14 mouse cellular contexts compared by ENCODE assay signal in the genomic region with DNA sequence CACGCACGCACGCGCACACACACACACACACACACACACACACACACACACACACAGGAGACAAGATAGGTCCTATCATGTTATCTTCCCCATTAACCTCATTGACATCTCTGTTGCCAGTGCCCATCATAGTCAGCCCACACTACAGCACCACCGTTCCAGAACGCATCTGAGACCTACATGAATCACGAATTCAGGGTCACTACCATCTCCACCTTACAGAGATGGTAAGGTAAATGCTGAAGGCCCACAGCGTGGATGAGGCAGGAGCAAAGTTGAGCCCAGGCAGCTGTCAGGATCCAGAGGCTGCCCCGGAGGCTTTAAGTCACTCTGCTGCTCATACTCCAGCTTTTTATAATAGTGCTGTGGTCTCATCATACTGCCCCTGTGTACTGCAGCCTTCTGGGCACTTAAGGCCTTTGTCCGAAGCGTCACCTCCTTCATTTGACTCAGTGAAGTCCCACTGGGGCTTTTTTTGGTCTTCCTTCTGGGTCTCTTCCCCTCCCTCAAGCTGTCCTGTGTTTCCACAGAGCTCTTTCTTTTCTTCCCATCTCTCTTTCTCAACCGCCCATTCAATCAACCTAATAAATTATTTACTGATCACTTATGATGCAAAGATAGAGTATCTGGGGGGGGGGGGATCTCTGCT. TPM values are rescaled to one million over a fixed set of nuclear protein-coding genes. Genes with fewer than 3 reads are reported as not detected.
DNase-seq lines count a peak whose midpoint lies in the region; ATAC-seq and TF ChIP-seq lines count a peak whose summit lies in the region.
"Had no signal": no experiment of that assay in that cellular context is flagged by ENCODE, and none has a peak within 500 bp of the region (broad histone marks: within the 10 kb centered on the region; RNA-seq: fewer than 3 reads in every experiment).

No protein-coding gene starts in this region.

- no peaks in the 10 kb centered on the region for H3K9me3 ChIP-seq in heart, embryonic 16.5 days (replicated peaks; ENCODE audit: control insufficient read depth, low read length)
- H3K9me3 ChIP-seq in liver, postnatal 0 days (ENCODE audit: low read length), result no peaks in the 10 kb centered on the region
- H3K9me3 ChIP-seq: forebrain, embryonic 13.5 days; stomach, embryonic 15.5 days had no signal

- H3K27ac ChIP-seq in heart, embryonic 16.5 days (ENCODE audit: low read length), result no peak overlapping the region
- H3K27ac ChIP-seq in spleen, adult 2 months (ENCODE audit: insufficient read depth, low read length), result peak overlapping the region; percentile 50; the same call in 1 of the 2 replicates
- H3K27ac ChIP-seq in liver, postnatal 0 days (ENCODE audit: low read depth), result no peak overlapping the region
- H3K27ac ChIP-seq: forebrain, embryonic 13.5 days; stomach, embryonic 15.5 days had no signal

- H3K4me3 ChIP-seq in heart, embryonic 16.5 days (ENCODE audit: low read length), result no peak overlapping the region
- H3K4me3 ChIP-seq in spleen, adult 2 months (ENCODE audit: extremely low read depth, insufficient read depth, insufficient read length), result no peak overlapping the region
- no peak overlapping the region for H3K4me3 ChIP-seq in liver, postnatal 0 days (ENCODE audit: low read depth, low read length)
- H3K4me3 ChIP-seq: forebrain, embryonic 13.5 days; stomach, embryonic 15.5 days had no signal

- no peak for TF ChIP-seq POLR2A in spleen, adult 2 months (IDR thresholded peaks at IDR 0.05; ENCODE audit: low read depth, low read length)

- ATAC-seq in heart, embryonic 16.5 days (replicated peaks; ENCODE audit: extremely low read depth, insufficient read depth, low FRiP score), result no peak
- ATAC-seq in liver, postnatal 0 days, result no peak
- ATAC-seq: forebrain, embryonic 13.5 days had no signal

- no peaks in the 10 kb centered on the region for H3K36me3 ChIP-seq in heart, embryonic 16.5 days (ENCODE audit: control insufficient read depth, insufficient read depth)
- H3K36me3 ChIP-seq in spleen, adult 2 months (ENCODE audit: control insufficient read depth, insufficient read depth, low read length), result no peaks in the 10 kb centered on the region
- H3K36me3 ChIP-seq in liver, postnatal 0 days (replicated peaks; ENCODE audit: insufficient read depth, low read length), result no peaks in the 10 kb centered on the region
- H3K36me3 ChIP-seq: stomach, embryonic 15.5 days had no signal

- H3K27me3 ChIP-seq in heart, embryonic 16.5 days (ENCODE audit: control insufficient read depth, insufficient read depth, low read length), result no peaks in the 10 kb centered on the region
- H3K27me3 ChIP-seq in spleen, adult 2 months (ENCODE audit: control insufficient read depth, insufficient read depth, low read length), result no peaks in the 10 kb centered on the region
- H3K27me3 ChIP-seq in liver, postnatal 0 days (ENCODE audit: insufficient read depth, low read length), result no peaks in the 10 kb centered on the region
- H3K27me3 ChIP-seq: forebrain, embryonic 13.5 days; stomach, embryonic 15.5 days had no signal

- WGBS in heart, embryonic 16.5 days, result 84% methylated on average over 12 of the region's 12 CpGs
- 81% methylated on average over 12 of the region's 12 CpGs for WGBS in spleen, adult 2 months
- WGBS in liver, postnatal 0 days (ENCODE audit: insufficient replicate concordance), result 82% methylated on average over 12 of the region's 12 CpGs

- no peak for TF ChIP-seq CTCF in spleen, adult 2 months (IDR thresholded peaks at IDR 0.05; ENCODE audit: extremely low read depth, insufficient read depth, insufficient read length, insufficient replicate concordance)
- TF ChIP-seq CTCF in liver, postnatal 0 days (IDR thresholded peaks at IDR 0.05; ENCODE audit: low read depth), result no peak

- TF ChIP-seq EP300 in liver, postnatal 0 days (IDR thresholded peaks at IDR 0.05; ENCODE audit: low read depth), result no peak

- H3K4me2 ChIP-seq in heart, embryonic 16.5 days (ENCODE audit: low read depth, low read length), result 0 out of 2 replicates have a peak overlapping the region, but pooled peaks have one; percentile 47
- peak overlapping the region; percentile 59; the same call in 1 of the 2 replicates for H3K4me2 ChIP-seq in liver, postnatal 0 days (ENCODE audit: low read depth, low read length)

- no peak overlapping the region for H3K9ac ChIP-seq in heart, embryonic 16.5 days (ENCODE audit: low read length)
- no peak overlapping the region for H3K9ac ChIP-seq in liver, postnatal 0 days (replicated peaks)
- H3K9ac ChIP-seq: forebrain, embryonic 13.5 days; stomach, embryonic 15.5 days had no signal

- DNase-seq in heart, postnatal 14 days, result no peak
- DNase-seq in spleen, adult 2 months (ENCODE audit: low read depth in 1 of 2, low spot score in 2 of 2), result no peak
- DNase-seq in spleen, adult 12 weeks (ENCODE audit: low spot score), result no peak
- no peak for DNase-seq in liver, postnatal 0 days
- no peak for DNase-seq in thymus, postnatal 14 days
- no peak for DNase-seq in embryo, embryonic 10.5 days (ENCODE audit: low spot score)
- no peak for DNase-seq in thymus, adult 18-20 months
- DNase-seq: adrenal gland, adult 8-10 months; gastrocnemius, postnatal 25 days; kidney, adult 11 months; right cerebral cortex, postnatal 25 days had no signal

- intact Hi-C loops in heart, postnatal 14 days (cut with DNase I), result no loop called here

- peaks cover 15% of the 10 kb centered on the region for H3K4me1 ChIP-seq in heart, embryonic 16.5 days (ENCODE audit: control insufficient read depth, insufficient read depth, low read length)
- peaks cover 13% of the 10 kb centered on the region; the same call in 1 of the 2 replicates for H3K4me1 ChIP-seq in spleen, adult 2 months (ENCODE audit: control insufficient read depth, insufficient read depth, insufficient read length)
- peaks cover 9% of the 10 kb centered on the region; the same call in 1 of the 2 replicates for H3K4me1 ChIP-seq in liver, postnatal 0 days (ENCODE audit: insufficient read depth)

RNA-seq across cellular contexts. Expression of a gene that starts 33.9 kb away (rescaled TPM):
- polyA plus RNA-seq in heart, embryonic 16.5 days (2015; fragmentation: Nextera tagmentation; extraction: Ambion mirVana), result 10.6 and 12.8 TPM in 2 replicates
- total RNA-seq in heart, postnatal 14 days (2021), result 10 to 100 TPM; 27.4 to 29.3 TPM
- 9.2 and 9.6 TPM in 2 replicates for polyA plus RNA-seq in spleen, adult 2 months (2012; rRNA removed)
- polyA plus RNA-seq in liver, postnatal 0 days (2015; fragmentation: Nextera tagmentation; extraction: Ambion mirVana), result 4.5 and 5.6 TPM in 2 replicates

RNA-seq across cellular contexts. Expression of a gene that starts 40.1 kb away (rescaled TPM):
- polyA plus RNA-seq in heart, embryonic 16.5 days (2015; fragmentation: Nextera tagmentation; extraction: Ambion mirVana), result 101 and 120 TPM in 2 replicates
- total RNA-seq in heart, postnatal 14 days (2021), result 100 to 1,000 TPM in 1 of 2 experiments, 10 to 100 TPM in 1; 97.4 to 101 TPM
- 27.2 and 46.3 TPM in 2 replicates for polyA plus RNA-seq in spleen, adult 2 months (2012; rRNA removed)
- polyA plus RNA-seq in liver, postnatal 0 days (2015; fragmentation: Nextera tagmentation; extraction: Ambion mirVana), result 36.4 and 36.8 TPM in 2 replicates
